Mouse (Mus musculus) embryonic facial prominence, embryonic 14.5 days (tissue): ENCODE measurements around the gene Mroh8. TPM values are rescaled to one million over a fixed set of nuclear protein-coding genes. Genes with fewer than 3 reads are reported as not detected.

Experiments
- ATAC-seq: fragments of 200-750 bp; cut with Nextera tagmentation; 2 replicates; pipeline ENCODE4 v1.8.0; 2017; ENCODE audit warnings: low read depth, moderate number of reproducible peaks, moderate TSS enrichment
- DNase-seq: peaks from one replicate; pipeline ENCODE4 v3.0.0-alpha.2; 2015; ENCODE audit warnings: low spot score
- H3K27ac ChIP-seq: fragments of 300-500 bp; sonication (generic); replicated peaks from 2 replicates; pipeline ENCODE4 v1.5.1; 2014; ENCODE audit warnings: low read depth, mild to moderate bottlenecking, low read length, moderate library complexity
- H3K27me3 ChIP-seq: fragments of 300-500 bp; sonication (generic); replicated peaks from 2 replicates; pipeline ENCODE4 v1.6.1; 2014; ENCODE audit warnings: low read length; ENCODE audit not compliant: control insufficient read depth, insufficient read depth
- H3K36me3 ChIP-seq: fragments of 300-500 bp; sonication (generic); 2 replicates; pipeline ENCODE4 v1.6.1; 2014; ENCODE audit warnings: low read length, mixed read lengths; ENCODE audit not compliant: control insufficient read depth, insufficient read depth
- H3K4me1 ChIP-seq: fragments of 300-500 bp; sonication (generic); 2 replicates; pipeline ENCODE4 v1.6.1; 2014; ENCODE audit warnings: antibody characterized with exemption, low read length; ENCODE audit not compliant: control insufficient read depth, insufficient read depth
- H3K4me2 ChIP-seq: fragments of 300-500 bp; sonication (generic); 2 replicates; pipeline ENCODE4 v1.6.1; 2014; ENCODE audit warnings: low read depth, mild to moderate bottlenecking, low read length, moderate library complexity, mixed read lengths
- H3K4me3 ChIP-seq: fragments of 300-500 bp; sonication (generic); 2 replicates; pipeline ENCODE4 v1.5.1; 2014; ENCODE audit warnings: low read depth, mild to moderate bottlenecking, low read length
- H3K9ac ChIP-seq: fragments of 300-500 bp; sonication (generic); 2 replicates; pipeline ENCODE4 v1.6.1; 2014; ENCODE audit warnings: low read depth, mild to moderate bottlenecking, low read length, moderate library complexity, mixed read lengths
- H3K9me3 ChIP-seq: fragments of 300-500 bp; sonication (generic); 2 replicates; pipeline ENCODE4 v1.6.1; 2016; ENCODE audit warnings: low read length; ENCODE audit not compliant: control insufficient read depth
- WGBS: fragments of 180-500 bp; shearing (Covaris S2); extraction: QIAGEN DNeasy Blood & Tissue Kit; methylation state at CpG from one replicate; pipeline ENCODE4 v1.1.7; 2014; 5-methylcytosine and 5-hydroxymethylcytosine counted together
- polyA plus RNA-seq: library from polyadenylated mRNA; unstranded; fragments of >200 nt; fragmentation: Nextera tagmentation; extraction: Ambion mirVana; gene quantifications from 2 replicates; pipeline ENCODE4 v1.2.1, GENCODE M21; 2014

Gene Mroh8
- polyA plus RNA-seq, result 0.12 and 0.29 TPM in 2 replicates

- Histone ChIP-seq H3K27ac (peak within 1 kb of the TSS; percentile 93), H3K4me3 (peak within 1 kb of the TSS; percentile 88), H3K9me3 (no peaks in the 10 kb centered on the region), H3K4me1 (peaks cover 16% of the 10 kb centered on the region), H3K36me3 (peaks cover 25% of the 10 kb centered on the region), H3K4me2 (peak within 1 kb of the TSS; percentile 81), H3K27me3 (no peaks in the 10 kb centered on the region), H3K9ac (peak within 1 kb of the TSS; percentile 95)
- DNase-seq, result peak; percentile 65
- WGBS, result 0% methylated on average over 25 of the region's 32 CpGs
- peak; percentile 75 for ATAC-seq
Measured at GRCm38 (mm10) chr2:157279416-157279800, at the start of gene Mroh8. Mroh8 (minus strand) TSS chr2:157279549.

DNA sequence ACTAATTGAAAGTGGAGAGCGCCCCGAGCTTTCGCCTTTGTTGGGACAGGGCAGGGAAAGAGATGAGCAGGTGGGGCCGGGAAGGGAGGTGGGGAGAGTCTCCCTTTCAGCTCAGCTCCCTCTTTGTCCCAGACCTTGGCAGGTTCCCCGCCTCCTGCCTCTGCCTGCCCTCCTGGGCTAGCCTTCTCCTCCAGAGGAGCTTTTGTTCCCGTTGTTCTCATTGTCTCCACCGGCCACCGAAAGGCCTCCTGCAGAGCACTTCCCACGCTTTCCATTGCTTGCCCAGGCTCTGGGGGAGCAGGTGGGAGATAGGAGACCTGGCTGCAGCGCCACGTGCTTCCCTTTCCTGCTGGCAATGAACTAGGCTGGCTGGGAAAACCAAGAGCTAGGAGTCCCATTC lies 49.2 kb upstream of the Mroh8 start:
- ATAC-seq, result no peak
- peaks cover 43% of the 10 kb centered on the region for H3K36me3 ChIP-seq

GRCm38 (mm10) chr2:157328106-157328505 lies 48.8 kb upstream of the Mroh8 start:
- ATAC-seq, result no peak
- Histone ChIP-seq H3K36me3 (peaks cover 47% of the 10 kb centered on the region), H3K27me3 (no peaks in the 10 kb centered on the region), H3K27ac (no peak overlapping the region), H3K4me3 (no peak overlapping the region), H3K9ac (no peak overlapping the region), H3K4me2 (no peak overlapping the region), H3K4me1 (no peaks in the 10 kb centered on the region), H3K9me3 (no peaks in the 10 kb centered on the region)
- no peak for DNase-seq
- 37% methylated on average over 5 of the region's 5 CpGs for WGBS

More for the DNA sequence above, 49.2 kb upstream of the Mroh8 start:
- Histone ChIP-seq H3K27me3 (no peaks in the 10 kb centered on the region), H3K4me2 (no peak overlapping the region), H3K4me1 (no peaks in the 10 kb centered on the region), H3K4me3 (no peak overlapping the region), H3K9ac (no peak overlapping the region), H3K9me3 (no peaks in the 10 kb centered on the region), H3K27ac (no peak overlapping the region)
- DNase-seq, result peak; percentile 27
- 38% methylated on average over 11 of the region's 11 CpGs for WGBS

GRCm38 (mm10) chr2:157325238-157325637 lies 45.9 kb upstream of the Mroh8 start:
- WGBS, result 73% methylated on average over 2 of the region's 2 CpGs
- peaks cover 75% of the 10 kb centered on the region for H3K36me3 ChIP-seq
- no peak overlapping the region for H3K9ac ChIP-seq
- no peak overlapping the region for H3K4me3 ChIP-seq
- peak; percentile 34 for DNase-seq
- H3K9me3 ChIP-seq, result no peaks in the 10 kb centered on the region
- no peak overlapping the region for H3K27ac ChIP-seq
- no peaks in the 10 kb centered on the region for H3K27me3 ChIP-seq
- ATAC-seq, result peak; percentile 56; the same call in 1 of the 2 replicates
- no peak overlapping the region for H3K4me2 ChIP-seq
- no peaks in the 10 kb centered on the region for H3K4me1 ChIP-seq

DNA sequence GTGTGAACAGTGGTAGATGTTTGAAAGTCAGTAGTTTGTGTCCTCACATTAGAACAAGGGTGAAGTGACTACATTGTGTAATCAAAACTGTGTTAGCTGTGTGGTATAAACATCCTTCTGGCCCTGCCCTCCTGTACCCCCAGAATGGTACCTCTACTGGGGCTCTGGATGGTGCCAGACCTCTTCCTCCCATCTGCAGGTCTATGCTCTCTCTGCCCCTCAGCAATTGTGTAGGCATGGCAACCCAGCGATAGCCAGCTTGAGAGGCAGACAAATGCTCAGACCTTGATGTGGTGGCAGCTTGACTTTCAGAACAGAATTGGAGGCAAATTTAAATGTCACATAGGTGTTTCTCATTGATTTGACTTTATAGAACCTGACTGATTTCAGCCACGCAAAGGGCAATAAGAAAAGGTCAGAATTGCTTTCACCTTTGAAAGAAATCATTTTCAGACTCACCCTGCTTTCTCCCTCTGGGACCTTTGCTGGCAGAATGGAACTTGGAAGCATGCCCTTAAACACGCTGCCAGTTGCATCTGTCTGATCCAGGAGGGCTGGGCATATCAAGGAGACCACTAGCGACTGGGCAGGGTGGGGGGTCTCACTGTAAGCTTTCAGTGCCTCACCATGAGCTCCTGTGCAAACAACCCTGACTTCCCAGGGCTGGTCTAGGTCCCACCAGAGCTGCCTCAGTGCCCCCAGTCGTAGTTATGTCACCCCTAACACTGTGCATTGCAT lies 42.8 kb upstream of the Mroh8 start:
- Histone ChIP-seq H3K9ac (no peak overlapping the region), H3K36me3 (peaks cover 96% of the 10 kb centered on the region)
- DNase-seq, result no peak

DNA sequence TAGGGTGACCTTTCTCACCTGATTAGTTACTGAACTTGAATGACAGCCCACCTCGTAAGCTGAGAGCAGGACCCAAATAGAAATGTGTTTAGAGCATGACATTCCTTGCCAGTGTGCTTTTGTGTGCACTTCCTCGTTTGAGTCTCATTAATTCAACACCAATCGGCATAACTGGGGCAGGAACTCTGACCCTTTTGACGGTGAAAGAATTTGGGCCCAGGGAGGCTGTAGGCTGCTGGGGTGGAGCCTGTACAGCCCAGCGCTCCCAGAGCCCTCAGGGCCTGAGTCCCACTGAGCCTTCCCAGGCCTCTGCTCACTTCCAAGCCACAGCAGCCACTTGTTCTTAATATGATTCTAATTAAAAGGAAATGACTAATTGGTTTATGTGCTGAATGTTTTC lies 41.5 kb upstream of the Mroh8 start:
- no peak overlapping the region for H3K9ac ChIP-seq
- H3K4me1 ChIP-seq, result no peaks in the 10 kb centered on the region
- H3K4me3 ChIP-seq, result no peak overlapping the region
- ATAC-seq (peak; percentile 16; the same call in 1 of the 2 replicates), DNase-seq (peak; percentile 59)
- H3K27ac ChIP-seq, result no peak overlapping the region
- no peaks in the 10 kb centered on the region for H3K27me3 ChIP-seq
- no peak overlapping the region for H3K4me2 ChIP-seq
- WGBS, result 31% methylated on average over 5 of the region's 5 CpGs
- H3K36me3 ChIP-seq, result peaks cover 95% of the 10 kb centered on the region
- H3K9me3 ChIP-seq, result no peaks in the 10 kb centered on the region

More for the DNA sequence above, 42.8 kb upstream of the Mroh8 start:
- no peak overlapping the region for H3K27ac ChIP-seq
- H3K9me3 ChIP-seq, result no peaks in the 10 kb centered on the region
- no peak for ATAC-seq
- H3K4me1 ChIP-seq, result no peaks in the 10 kb centered on the region
- WGBS, result 71% methylated on average over 5 of the region's 5 CpGs
- no peak overlapping the region for H3K4me2 ChIP-seq
- H3K4me3 ChIP-seq, result no peak overlapping the region
- H3K27me3 ChIP-seq, result no peaks in the 10 kb centered on the region

- Histone ChIP-seq H3K9me3 (no peaks in the 10 kb centered on the region), H3K4me2 (no peak overlapping the region), H3K4me1 (no peaks in the 10 kb centered on the region), H3K36me3 (peaks cover 95% of the 10 kb centered on the region), H3K4me3 (no peak overlapping the region), H3K27ac (peak overlapping the region; percentile 45; the same call in 1 of the 2 replicates), H3K9ac (no peak overlapping the region), H3K27me3 (no peaks in the 10 kb centered on the region)
- ATAC-seq, result peak; percentile 45; the same call in 1 of the 2 replicates
- peak; percentile 66 for DNase-seq
- WGBS, result 65% methylated on average over 8 of the region's 8 CpGs
Measured at GRCm38 (mm10) chr2:157320135-157320534, 40.8 kb upstream of the Mroh8 start.

DNA sequence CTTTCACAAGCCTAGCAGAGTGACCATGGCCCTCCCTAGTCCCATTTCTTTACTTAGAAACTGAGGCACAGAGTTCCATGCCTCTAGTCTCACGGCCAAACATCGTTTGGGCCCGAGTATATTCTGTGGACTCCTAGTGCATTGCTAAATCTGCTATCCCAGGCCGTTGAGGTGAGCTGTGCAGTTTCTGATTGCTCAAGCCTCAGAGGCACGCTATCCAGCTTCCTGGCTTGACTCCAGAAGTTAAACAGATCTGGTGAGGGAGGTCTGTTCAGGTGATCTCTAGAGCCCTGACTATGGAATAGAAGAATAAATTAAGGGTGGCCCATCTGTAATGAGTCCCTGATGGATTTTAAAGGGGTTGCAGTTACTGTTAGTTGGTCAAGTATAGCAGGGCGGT lies 37.9 kb upstream of the Mroh8 start:
- Histone ChIP-seq H3K27me3 (no peaks in the 10 kb centered on the region), H3K9me3 (no peaks in the 10 kb centered on the region), H3K36me3 (peaks cover 95% of the 10 kb centered on the region), H3K27ac (no peak overlapping the region), H3K4me1 (no peaks in the 10 kb centered on the region), H3K4me2 (no peak overlapping the region), H3K9ac (no peak overlapping the region), H3K4me3 (no peak overlapping the region)
- DNase-seq, result peak; percentile 49
- no peak for ATAC-seq
- WGBS, result 91% methylated on average over 6 of the region's 6 CpGs
